Mouse (Mus musculus) neural tube, embryonic 11.5 days (tissue): ENCODE data around the gene Plaur. TPM values are rescaled to one million over a fixed set of nuclear protein-coding genes. Genes with fewer than 3 reads are reported as not detected.

Experiments
- ATAC-seq: fragments of 200-750 bp; cut with Nextera tagmentation; 2 replicates; pipeline ENCODE4 v1.8.0; 2017; ENCODE audit warnings: moderate number of reproducible peaks, mild to moderate bottlenecking, moderate TSS enrichment, moderate library complexity; ENCODE audit not compliant: insufficient read depth, low FRiP score, low TSS enrichment
- DNase-seq: peaks from one replicate; pipeline ENCODE4 v3.0.0-alpha.2; 2015; ENCODE audit warnings: low spot score
- H3K27ac ChIP-seq: fragments of 300-500 bp; sonication (generic); 2 replicates; pipeline ENCODE4 v1.5.1; 2014; ENCODE audit warnings: low read depth, mild to moderate bottlenecking, low read length
- H3K27me3 ChIP-seq: fragments of 300-500 bp; sonication (generic); 2 replicates; pipeline ENCODE4 v1.6.1; 2014; ENCODE audit warnings: mild to moderate bottlenecking, low read length, mixed read lengths; ENCODE audit not compliant: control insufficient read depth, insufficient read depth
- H3K36me3 ChIP-seq: fragments of 300-500 bp; sonication (generic); 2 replicates; pipeline ENCODE4 v1.6.1; 2014; ENCODE audit warnings: mild to moderate bottlenecking, low read length, moderate library complexity, mixed read lengths; ENCODE audit not compliant: control insufficient read depth, insufficient read depth
- H3K4me1 ChIP-seq: fragments of 300-500 bp; sonication (generic); 2 replicates; pipeline ENCODE4 v1.6.1; 2014; ENCODE audit warnings: low read length, mixed read lengths; ENCODE audit not compliant: control insufficient read depth, insufficient read depth
- H3K4me2 ChIP-seq: fragments of 300-500 bp; sonication (generic); 2 replicates; pipeline ENCODE4 v1.6.1; 2014; ENCODE audit warnings: low read depth, mild to moderate bottlenecking, moderate library complexity
- H3K4me3 ChIP-seq: fragments of 300-500 bp; sonication (generic); 2 replicates; pipeline ENCODE4 v1.5.1; 2014; ENCODE audit warnings: low read depth, low read length
- H3K9ac ChIP-seq: fragments of 300-500 bp; sonication (generic); 2 replicates; pipeline ENCODE4 v1.6.1; 2014; ENCODE audit warnings: mild to moderate bottlenecking, low read length
- H3K9me3 ChIP-seq: fragments of 300-500 bp; sonication (generic); 2 replicates; pipeline ENCODE4 v1.6.1; 2016; ENCODE audit warnings: low read length; ENCODE audit not compliant: control insufficient read depth
- WGBS: fragments of 180-500 bp; shearing (Covaris S2); extraction: QIAGEN DNeasy Blood & Tissue Kit; methylation state at CpG from one replicate; pipeline ENCODE4 v1.1.7; 2014; 5-methylcytosine and 5-hydroxymethylcytosine counted together
- polyA plus RNA-seq: library from polyadenylated mRNA; unstranded; fragments of >200 nt; fragmentation: Nextera tagmentation; extraction: Ambion mirVana; gene quantifications from 2 replicates; pipeline ENCODE4 v1.2.1, GENCODE M21; 2014

Gene Plaur
- polyA plus RNA-seq: 1.5 and 2.2 TPM in 2 replicates

DNA sequence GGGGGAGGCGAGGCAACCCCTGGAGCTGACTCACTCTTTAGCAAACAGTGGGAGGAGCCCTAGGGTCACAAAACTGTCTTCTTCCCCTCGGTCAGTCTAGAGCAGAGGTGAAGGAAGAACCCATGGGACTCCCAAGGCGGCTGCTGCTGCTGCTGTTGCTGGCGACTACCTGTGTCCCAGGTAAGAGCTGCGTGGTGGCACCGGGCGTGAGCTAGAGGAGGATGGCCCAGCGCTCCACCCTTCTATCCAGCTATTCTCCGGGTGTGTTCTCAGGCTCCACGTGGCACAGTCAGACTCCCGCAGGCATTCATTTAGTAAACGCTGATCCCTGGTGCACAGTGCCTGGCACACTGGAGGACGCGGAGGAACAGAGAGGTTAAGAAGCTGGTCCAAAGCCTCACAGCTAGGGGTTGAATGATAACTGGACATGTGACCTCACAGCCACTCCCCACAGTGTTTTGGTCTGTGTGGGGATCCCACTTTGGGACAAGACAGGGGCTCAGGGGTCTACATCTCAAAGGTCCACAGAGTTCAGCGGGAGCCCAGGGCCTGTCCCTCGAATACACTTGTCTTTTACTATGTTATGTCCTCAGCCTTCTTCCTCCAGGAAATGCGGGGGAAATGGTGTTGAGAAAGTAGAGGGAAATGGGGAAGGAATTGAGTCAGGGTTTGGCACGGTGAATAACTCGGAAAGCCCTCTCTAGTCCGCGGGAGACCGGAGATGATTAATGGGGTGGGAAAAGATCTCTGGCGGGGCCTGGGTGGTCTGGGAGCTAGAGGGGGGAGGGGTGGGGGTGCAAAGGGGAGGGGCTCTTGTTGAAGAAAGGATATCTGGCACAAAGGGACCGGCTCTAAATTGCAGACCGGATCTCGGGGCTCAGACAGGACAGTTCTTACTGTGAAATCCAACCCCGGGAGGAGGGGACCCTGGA is at the start of gene Plaur:
Gene Plaur, plus strand, starts transcription at position 97 of the 932 bp plus-strand sequence.
- no peaks in the 10 kb centered on the region for H3K4me1 ChIP-seq
- no peaks in the 10 kb centered on the region for H3K27me3 ChIP-seq
- ATAC-seq (peak; percentile 53; the same call in 1 of the 2 replicates), DNase-seq (peak; percentile 61)
- H3K9me3 ChIP-seq: no peaks in the 10 kb centered on the region
- no peak within 1 kb of the TSS for H3K4me3 ChIP-seq
- H3K27ac ChIP-seq: no peak within 1 kb of the TSS
- WGBS: 7% methylated on average over 27 of the region's 27 CpGs
- H3K9ac ChIP-seq: no peak within 1 kb of the TSS
- peak within 1 kb of the TSS; percentile 13 for H3K4me2 ChIP-seq
- no peaks in the 10 kb centered on the region for H3K36me3 ChIP-seq

DNA sequence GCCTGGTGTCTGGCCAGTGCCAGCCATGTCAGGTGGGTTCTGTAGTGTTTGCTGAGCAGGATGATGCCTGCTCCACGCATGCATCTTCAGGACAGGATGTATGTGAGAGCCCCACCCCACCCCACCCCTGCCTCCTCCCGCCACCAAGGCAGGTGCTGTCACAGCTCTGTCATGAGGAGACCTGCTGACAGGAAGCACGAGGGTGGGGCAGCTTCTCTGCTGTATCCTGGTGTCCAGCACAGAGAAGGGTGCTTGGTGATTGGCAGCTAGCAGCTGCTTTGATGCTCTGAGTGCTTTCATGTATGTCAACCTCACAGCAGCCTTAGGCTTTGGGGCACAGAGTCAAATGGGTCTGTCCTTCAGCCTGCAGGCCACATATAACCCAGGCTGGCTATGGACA is 48.7 kb upstream of the Plaur start:
- Histone ChIP-seq H3K9ac (no peak overlapping the region), H3K4me3 (no peak overlapping the region), H3K27ac (no peak overlapping the region), H3K9me3 (no peaks in the 10 kb centered on the region), H3K4me1 (no peaks in the 10 kb centered on the region), H3K4me2 (no peak overlapping the region), H3K27me3 (no peaks in the 10 kb centered on the region), H3K36me3 (peaks cover 4% of the 10 kb centered on the region; the same call in 1 of the 2 replicates)
- 82% methylated on average over 3 of the region's 3 CpGs for WGBS
- ATAC-seq: no peak
- DNase-seq: no peak

DNA sequence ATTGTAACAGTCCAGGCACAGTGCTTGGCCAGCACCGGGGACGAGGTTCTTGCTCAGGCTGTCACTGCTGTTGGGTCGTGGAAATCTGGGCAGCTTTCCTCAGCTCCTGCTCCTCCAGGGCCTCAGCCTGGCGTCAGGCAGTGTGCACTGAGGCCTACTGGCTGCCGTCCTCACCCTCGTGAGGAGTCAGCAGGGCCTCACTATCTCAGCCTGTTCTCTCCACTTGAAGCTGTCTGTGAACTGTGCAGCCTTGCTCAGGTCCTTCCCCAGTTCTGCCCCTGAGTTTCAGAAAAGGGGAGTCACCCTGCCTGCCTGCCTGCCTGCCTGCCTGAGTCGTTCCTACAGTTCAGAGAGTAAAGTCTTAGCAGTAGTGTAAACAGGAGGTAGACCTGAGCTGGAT is 47.0 kb upstream of the Plaur start:
- ATAC-seq (no peak), DNase-seq (no peak)
- H3K27me3 ChIP-seq: no peaks in the 10 kb centered on the region
- peaks cover 4% of the 10 kb centered on the region; the same call in 1 of the 2 replicates for H3K36me3 ChIP-seq
- 87% methylated on average over 7 of the region's 7 CpGs for WGBS
- no peak overlapping the region for H3K4me3 ChIP-seq
- no peak overlapping the region for H3K4me2 ChIP-seq
- H3K9me3 ChIP-seq: no peaks in the 10 kb centered on the region
- H3K4me1 ChIP-seq: peaks cover 3% of the 10 kb centered on the region; the same call in 1 of the 2 replicates
- H3K27ac ChIP-seq: no peak overlapping the region
- H3K9ac ChIP-seq: no peak overlapping the region

DNA sequence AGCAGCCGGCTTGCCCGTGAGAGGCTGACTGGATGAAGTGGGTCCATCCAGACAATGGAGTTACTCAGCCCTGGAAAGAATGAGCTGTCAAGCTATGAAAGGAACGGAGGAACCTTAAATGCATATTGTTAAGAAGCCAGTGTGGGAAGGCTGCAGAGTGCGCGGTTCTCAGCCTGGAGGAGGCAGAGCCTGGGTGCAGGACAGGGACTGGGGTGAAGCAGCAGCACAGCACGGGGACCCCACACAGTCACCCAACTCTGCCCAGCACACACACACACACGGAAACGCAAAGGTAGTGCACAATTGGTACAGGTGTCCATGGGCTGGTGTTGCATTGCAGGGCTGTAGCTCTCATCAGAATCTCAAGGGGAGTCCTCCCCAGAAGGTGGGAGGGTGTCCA is 42.7 kb upstream of the Plaur start:
- WGBS: 52% methylated on average over 8 of the region's 8 CpGs
- no peak overlapping the region for H3K4me3 ChIP-seq
- no peaks in the 10 kb centered on the region for H3K27me3 ChIP-seq
- ATAC-seq (no peak), DNase-seq (peak; percentile 33)
- peaks cover 4% of the 10 kb centered on the region for H3K36me3 ChIP-seq
- H3K4me2 ChIP-seq: no peak overlapping the region
- H3K4me1 ChIP-seq: peaks cover 3% of the 10 kb centered on the region; the same call in 1 of the 2 replicates
- no peak overlapping the region for H3K27ac ChIP-seq
- H3K9ac ChIP-seq: peak overlapping the region; percentile 7; the same call in 1 of the 2 replicates
- no peaks in the 10 kb centered on the region for H3K9me3 ChIP-seq

DNA sequence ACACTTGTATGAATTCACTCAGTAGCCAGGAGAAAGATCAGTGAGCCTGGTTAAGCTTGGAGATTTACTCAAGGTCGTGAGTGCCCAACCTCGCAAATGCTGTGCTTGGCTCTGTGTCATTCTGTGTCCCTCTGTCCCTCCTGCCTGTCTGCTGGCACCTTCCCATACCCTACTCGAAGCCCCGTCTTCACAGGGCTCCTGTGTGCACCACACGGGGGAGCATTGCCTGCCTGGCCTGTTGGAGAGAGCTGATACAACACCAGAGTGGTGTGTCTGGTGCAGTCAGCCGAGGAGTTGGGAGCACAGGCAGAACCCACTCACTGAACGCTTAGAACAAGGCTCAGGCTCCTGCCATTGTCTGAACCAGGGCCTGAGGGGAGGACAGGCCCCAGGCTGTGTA is 40.6 kb upstream of the Plaur start:
- Histone ChIP-seq H3K27me3 (no peaks in the 10 kb centered on the region), H3K36me3 (no peaks in the 10 kb centered on the region; the same call in none of the 2 replicates), H3K9ac (no peak overlapping the region), H3K4me3 (no peak overlapping the region), H3K9me3 (no peaks in the 10 kb centered on the region), H3K27ac (no peak overlapping the region), H3K4me1 (peaks cover 3% of the 10 kb centered on the region; the same call in 1 of the 2 replicates), H3K4me2 (no peak overlapping the region)
- no peak for DNase-seq
- no peak for ATAC-seq
- WGBS: 83% methylated on average over 7 of the region's 7 CpGs

DNA sequence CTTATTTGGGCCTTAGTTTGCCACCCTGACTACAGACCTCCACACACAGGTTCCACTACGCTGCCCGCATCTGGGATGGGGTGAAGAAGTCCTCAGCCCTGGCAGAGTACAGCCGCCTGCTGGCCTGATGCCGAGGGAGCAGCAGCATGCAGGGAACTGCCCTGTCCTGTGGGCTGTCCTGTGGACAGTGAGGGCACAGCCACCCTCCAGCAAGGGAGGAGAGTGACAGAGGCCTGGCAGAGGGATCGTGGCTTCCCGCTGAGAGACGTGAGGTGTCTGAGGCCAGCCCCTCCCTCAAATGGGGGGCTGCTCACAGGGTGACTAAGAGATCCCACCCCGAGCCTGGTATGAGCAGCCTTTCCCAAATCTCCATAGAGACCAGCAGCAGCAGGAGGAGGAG is 40.0 kb upstream of the Plaur start:
- ATAC-seq: no peak
- H3K9me3 ChIP-seq: no peaks in the 10 kb centered on the region
- WGBS: 83% methylated on average over 8 of the region's 8 CpGs

DNA sequence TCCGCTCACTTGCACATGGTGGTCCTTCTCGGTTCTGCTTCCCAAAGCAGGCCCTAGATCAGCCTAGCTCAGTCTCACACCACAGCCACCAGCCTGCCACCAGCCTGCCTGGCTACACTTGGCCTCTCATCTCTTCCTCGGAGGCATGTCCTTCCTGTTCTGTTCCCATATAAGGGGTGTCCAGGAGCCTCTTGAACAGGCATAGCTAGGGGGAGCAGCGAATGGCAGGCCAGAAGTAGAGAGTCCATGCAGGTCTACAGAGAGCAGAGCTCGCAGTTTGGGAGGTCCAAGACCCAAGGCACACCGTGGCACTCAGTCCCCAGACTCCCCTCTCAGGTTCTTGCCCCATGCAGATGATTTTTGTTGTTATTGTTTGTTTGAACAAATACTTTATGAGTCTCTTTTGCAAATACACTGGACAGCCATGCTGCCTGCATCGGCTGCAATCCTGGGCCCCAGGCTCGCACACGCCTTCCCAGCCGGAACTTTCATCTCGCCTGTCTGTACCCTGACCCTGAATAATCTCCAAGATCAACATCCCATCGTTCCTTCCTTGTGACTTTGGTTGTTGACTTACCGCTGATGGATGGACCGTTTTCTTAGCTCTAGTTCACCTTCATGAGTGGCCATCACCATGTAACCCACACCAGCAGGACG is 39.0 kb upstream of the Plaur start:
- H3K27me3 ChIP-seq: no peaks in the 10 kb centered on the region
- DNase-seq (no peak), ATAC-seq (no peak)
- peaks cover 3% of the 10 kb centered on the region; the same call in 1 of the 2 replicates for H3K4me1 ChIP-seq
- no peaks in the 10 kb centered on the region; the same call in none of the 2 replicates for H3K36me3 ChIP-seq
- H3K27ac ChIP-seq: no peak overlapping the region
- no peak overlapping the region for H3K4me3 ChIP-seq
- WGBS: 91% methylated on average over 15 of the region's 15 CpGs
- no peaks in the 10 kb centered on the region for H3K9me3 ChIP-seq
- H3K9ac ChIP-seq: no peak overlapping the region
- H3K4me2 ChIP-seq: no peak overlapping the region

More for the DNA sequence above, 40.0 kb upstream of the Plaur start:
- Histone ChIP-seq H3K36me3 (no peaks in the 10 kb centered on the region; the same call in none of the 2 replicates), H3K4me3 (no peak overlapping the region), H3K4me1 (peaks cover 3% of the 10 kb centered on the region; the same call in 1 of the 2 replicates), H3K9ac (no peak overlapping the region), H3K4me2 (no peak overlapping the region), H3K27ac (no peak overlapping the region), H3K27me3 (no peaks in the 10 kb centered on the region)
- no peak for DNase-seq

DNA sequence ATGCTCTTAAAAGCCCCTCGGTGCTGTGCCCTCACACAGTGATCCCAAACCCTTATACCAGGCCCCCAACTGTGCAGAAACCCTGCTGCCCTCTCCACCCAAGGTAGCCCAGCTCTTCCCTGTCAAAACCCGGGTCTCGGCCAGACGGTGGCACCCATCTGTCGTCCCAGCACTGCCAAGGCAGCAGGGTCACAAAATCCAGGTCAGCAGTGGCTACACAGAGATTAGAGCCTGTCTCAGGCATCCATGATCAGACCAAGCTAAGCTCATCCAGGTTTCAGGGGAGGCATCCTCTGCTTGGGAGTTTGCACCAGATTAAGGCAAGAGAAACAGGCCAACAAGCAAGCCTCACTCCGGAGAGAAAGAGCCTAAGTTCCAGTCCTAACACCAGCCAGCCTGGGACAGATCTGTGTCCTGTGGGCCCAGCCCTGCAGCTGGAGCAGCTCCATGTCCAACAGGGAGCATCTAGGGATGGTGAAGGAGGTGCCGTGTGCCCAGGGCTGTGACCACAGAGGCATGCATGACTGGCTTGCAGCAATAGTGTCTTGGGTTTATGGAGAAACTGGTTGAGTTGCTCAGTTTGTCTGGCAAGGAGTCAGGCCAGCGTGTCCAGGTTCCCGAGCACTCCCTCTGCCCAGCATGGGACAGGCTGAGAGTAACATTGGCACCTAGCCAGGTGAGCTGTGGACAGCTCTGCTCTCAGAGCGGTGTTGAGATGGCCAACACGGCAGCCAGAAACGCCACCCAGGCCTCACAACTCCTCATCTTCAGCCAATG is 38.1 kb upstream of the Plaur start:
- WGBS: 89% methylated on average over 12 of the region's 12 CpGs
- H3K27me3 ChIP-seq: no peaks in the 10 kb centered on the region
- no peak overlapping the region for H3K4me2 ChIP-seq
- H3K9ac ChIP-seq: no peak overlapping the region
- DNase-seq (no peak), ATAC-seq (no peak)
- peaks cover 3% of the 10 kb centered on the region; the same call in 1 of the 2 replicates for H3K4me1 ChIP-seq
- H3K27ac ChIP-seq: no peak overlapping the region
- H3K36me3 ChIP-seq: no peaks in the 10 kb centered on the region; the same call in none of the 2 replicates
- H3K4me3 ChIP-seq: no peak overlapping the region
- no peaks in the 10 kb centered on the region for H3K9me3 ChIP-seq
